Mouse (Mus musculus): ENCODE results near the gene Znhit2.
A peak's percentile ranks its signal among the peaks of the same experiment; 100 is the strongest.
"Not testable (repeated sequence)": the region's sequence is repeated elsewhere in the genome, so short reads cannot be mapped to it uniquely, and the experiment has no call there.

Znhit2 gene

GRCm38 (mm10) chr19:6061021-6061533 is at the start of gene Znhit2:
Gene Znhit2 (plus strand): TSS chr19:6061192.
- DNase-seq (ENCODE audit: low read depth in 1 of 2, low spot score in 2 of 2), result peak; percentile 82 to 87

DNA sequence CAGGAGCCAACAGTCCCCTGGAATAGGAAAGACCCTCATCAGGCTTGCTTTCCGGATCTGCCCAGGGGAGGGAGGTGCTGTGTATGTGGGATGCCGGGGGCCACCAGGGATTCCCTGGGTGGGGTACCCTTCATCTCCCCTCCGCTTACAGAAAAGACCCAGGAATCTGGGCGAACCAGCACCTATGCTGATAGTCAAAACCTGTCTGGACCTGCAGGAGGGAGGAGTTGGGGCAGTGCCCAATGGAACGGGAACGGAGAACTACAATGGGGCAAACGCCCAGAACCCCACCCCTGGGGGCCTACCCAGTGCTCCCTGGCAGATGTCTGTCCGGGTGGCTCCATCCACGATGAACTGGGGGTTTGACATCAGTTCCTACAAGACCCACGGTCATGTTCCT is 47.3 kb upstream of the Znhit2 start:
- no peak for DNase-seq (ENCODE audit: low read depth in 1 of 2, low spot score in 2 of 2)

- DNase-seq (ENCODE audit: low read depth in 1 of 2, low spot score in 2 of 2), result no peak
These were observed 45.9 kb upstream of the Znhit2 start for GRCm38 (mm10) chr19:6014991-6015510.

DNA sequence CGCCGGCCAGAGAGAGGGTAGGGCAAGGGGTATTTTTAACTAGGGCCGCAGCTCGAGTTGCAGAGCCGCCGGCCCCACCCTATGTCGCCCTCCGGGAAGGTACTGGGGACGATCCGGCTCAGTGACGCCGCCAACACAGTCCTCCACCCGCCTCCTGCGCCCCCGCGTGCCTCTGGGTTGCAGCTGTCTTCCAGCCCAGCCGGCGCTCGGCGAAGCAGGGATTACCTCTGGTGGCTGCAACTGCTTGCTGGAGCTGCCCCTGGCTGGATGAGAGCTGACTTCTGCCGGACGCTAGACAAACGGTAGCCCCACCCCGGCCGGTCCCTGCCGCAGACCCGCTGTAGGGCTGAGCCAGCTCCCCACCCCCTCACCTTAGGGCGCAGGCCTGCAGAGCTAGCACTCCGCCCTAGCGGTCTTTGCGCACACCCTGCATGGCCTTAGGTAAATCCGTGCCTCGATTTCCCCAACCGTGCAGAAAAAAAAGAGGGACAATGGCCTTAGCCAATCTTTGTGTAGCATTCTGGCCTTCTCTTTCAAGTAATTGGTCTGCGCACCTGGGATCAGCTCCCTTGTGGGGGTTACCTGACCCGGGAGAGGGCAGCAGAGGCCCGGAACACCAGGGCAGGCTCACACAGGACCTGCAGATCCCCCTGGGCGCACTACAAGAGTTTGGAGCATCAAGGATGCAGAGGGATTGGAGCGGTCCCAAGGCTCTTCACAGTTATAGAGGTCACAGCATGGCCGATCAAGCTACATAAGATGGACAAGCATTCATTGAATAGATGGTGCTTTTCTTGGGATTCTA is 45.3 kb upstream of the Znhit2 start, which contains the start of gene Capn1:
Gene Capn1, minus strand, starts transcription at position 387 of the 805 bp plus-strand sequence.
- peak; percentile 13 to 19 for DNase-seq (ENCODE audit: low read depth in 1 of 2, low spot score in 2 of 2)

DNA sequence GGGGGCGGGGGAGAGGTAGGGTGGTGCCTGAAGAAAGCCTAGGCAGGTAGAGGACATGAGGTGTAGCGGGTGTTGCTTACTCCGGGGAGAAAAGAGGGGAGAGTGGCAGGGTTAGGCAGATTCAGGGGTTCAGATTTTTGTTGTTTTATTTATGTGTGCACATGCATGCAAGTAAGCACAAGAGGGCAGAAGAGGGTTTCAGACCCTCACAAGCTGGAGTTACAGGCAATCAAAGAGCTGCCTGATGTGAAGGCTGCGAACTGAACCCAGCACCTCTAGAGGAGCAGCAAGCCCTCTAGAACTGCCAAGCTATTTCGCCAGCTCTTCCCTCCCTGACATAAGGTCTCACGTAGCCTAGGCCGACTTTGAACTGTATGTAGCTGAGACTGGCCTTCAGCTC is 44.5 kb upstream of the Znhit2 start:
- DNase-seq (ENCODE audit: low read depth in 1 of 2, low spot score in 2 of 2), result no peak

DNA sequence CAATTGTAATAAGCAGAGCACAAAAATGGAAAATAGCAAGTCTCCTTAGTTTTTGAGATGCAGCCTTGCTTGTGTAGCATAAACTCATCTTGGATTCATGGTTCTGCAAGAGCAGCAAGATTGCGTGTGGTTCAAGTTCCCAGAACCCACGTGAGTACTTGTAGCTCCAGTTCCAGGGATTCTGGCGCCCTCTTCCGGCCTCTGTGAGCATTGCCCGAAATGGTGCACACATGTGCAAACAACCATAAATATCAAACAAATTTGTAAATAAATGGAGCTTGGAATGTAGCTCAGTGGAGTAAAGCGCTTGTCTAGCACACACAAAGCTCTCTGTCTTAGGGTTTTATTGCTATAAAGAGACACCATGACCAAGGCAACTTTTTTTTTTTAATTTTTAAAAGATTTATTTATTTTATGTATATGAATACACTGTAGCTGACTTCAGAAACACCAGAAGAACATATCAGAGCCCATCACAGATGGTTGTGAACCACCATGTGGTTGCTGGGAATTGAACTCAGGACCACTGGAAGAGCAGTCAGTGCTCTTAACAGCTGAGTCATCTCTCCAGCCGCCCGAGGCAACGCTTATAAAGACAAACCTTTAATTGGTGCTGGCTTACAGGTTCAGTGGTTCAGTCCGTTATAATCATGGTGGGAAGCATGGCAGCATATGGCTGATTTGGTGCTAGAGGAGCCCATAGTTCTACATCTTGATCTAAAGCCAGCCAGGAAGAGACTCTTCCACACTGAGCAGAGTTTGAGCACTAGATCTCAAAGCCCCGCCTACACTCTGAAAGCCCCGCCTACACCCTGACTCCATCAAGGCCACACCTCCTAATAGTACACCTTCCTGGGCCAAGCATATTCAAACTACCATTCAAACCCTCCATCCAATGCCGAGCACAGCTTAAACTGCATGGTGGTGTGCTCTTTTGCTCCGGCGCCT is 42.6 kb upstream of the Znhit2 start:
- peak; percentile 73 to 85 for DNase-seq (ENCODE audit: low read depth in 1 of 2, low spot score in 2 of 2)

DNA sequence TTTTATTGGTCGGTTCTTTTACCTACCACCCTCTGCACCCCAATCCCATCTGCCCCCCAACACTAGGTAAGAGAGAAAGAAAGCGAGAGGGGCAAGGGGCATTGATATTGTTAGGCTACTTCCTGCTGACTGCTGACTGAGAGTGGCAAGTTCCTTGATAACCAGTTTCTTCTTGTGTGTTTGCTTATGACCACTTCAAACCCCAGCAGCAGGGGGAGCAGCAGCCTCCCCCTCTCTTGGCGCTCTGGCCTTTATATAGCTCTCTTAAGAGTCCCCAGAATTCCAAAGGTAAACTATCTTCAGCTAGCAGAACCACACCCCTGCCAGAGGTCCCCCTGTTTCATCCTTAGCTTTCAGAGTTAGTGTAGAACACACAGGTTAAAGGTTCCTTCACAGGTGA is 40.7 kb upstream of the Znhit2 start:
- no peak for DNase-seq (ENCODE audit: low read depth in 1 of 2, low spot score in 2 of 2)

GRCm38 (mm10) chr19:6023059-6023458 is 37.9 kb upstream of the Znhit2 start:
- no peak for DNase-seq (ENCODE audit: low read depth in 1 of 2, low spot score in 2 of 2)

- no peak for DNase-seq (ENCODE audit: low read depth in 1 of 2, low spot score in 2 of 2)
These were observed 37.1 kb upstream of the Znhit2 start for GRCm38 (mm10) chr19:6023930-6024329.

- no peak for DNase-seq (ENCODE audit: low read depth in 1 of 2, low spot score in 2 of 2)
These were observed 32.0 kb upstream of the Znhit2 start for GRCm38 (mm10) chr19:6028991-6029390.

DNA sequence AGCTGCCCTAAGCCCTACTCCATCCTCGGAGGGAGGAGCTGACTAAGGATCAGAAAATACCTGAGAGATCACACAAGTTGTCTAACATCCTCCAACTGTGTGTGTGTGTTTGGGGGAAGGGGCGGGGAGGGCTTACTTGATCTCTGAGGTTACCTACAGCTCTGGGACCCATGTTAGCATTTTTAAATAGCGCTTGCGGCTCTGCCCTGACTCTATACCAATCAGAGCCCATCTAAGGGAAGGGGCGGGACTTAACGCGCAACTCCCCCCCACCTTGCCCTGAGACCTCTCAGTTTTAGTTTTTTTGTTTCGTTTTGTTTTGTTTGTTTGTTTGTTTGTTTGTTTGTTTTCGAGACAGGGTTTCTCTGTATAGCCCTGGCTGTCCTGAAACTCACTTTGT is 31.6 kb upstream of the Znhit2 start:
- DNase-seq (ENCODE audit: low read depth in 1 of 2, low spot score in 2 of 2), result no peak

DNA sequence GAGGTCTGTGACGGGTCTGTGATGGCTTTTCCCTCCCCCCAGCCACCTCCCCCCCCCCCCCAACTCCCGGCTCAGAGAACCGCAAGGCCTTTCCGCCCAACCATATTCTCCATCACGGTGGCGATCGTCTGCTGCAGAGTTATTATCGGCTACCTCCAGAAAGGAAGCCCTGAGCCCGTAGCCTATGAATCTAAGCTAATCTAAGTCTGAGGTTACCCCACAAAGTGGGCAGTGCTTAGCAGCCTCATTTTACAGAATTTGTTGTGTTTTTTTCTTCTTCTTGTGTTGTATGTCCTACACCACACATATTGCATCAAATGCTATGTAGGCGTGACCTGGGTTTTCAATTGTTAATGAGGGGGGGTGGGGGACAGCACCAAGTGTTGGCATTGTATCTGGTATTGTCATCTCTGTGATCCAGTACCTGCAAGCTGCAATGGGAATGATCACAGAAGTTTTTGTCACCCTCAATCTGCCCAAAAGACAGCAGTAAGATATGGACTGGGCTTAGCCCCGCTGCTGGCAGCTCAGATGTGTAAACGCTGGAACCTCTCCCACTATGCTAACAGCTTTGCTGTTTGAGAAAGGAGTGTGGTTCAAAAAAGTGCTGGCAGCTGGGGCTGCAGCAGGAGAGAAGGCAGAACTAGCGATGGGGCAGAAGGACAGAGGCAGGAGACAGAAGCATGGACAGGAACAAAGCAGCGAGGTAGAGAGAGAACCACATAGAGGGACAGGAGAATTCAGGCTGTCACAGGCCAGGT is 30.3 kb upstream of the Znhit2 start:
- DNase-seq (ENCODE audit: low read depth in 1 of 2, low spot score in 2 of 2), result no peak

DNA sequence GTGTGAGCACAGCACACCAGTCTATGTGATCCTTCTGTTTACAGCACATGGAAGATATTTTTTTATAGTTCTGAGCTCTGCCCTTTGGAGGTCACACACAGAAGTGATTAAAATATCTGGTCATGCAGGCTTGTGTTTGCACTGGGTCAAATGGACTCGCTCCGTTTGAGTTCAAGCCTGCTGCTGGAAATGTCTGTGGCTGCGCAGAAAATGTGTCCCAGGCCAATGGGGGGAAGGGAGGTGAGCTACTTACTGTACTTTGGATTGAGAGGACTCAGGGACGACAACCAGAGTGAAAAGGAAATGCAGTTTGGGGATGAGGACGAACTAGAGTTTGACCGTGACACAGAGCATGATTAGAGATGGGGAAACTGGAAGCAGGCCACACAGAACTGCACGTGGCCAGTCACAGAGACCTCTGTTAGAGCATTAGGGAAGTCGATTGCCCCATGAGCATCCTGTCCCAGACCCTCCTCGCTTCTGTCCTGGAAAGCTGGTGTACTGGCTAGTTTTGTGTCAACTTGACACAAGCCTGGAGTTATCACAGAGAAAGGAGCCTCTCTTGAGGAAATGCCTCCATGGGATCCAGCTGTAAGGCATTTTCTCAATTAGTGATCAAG is 24.9 kb upstream of the Znhit2 start:
- DNase-seq (ENCODE audit: low read depth in 1 of 2, low spot score in 2 of 2), result no peak

- DNase-seq (ENCODE audit: low read depth in 1 of 2, low spot score in 2 of 2), result no peak
These were observed 23.3 kb upstream of the Znhit2 start for GRCm38 (mm10) chr19:6037695-6038094.

DNA sequence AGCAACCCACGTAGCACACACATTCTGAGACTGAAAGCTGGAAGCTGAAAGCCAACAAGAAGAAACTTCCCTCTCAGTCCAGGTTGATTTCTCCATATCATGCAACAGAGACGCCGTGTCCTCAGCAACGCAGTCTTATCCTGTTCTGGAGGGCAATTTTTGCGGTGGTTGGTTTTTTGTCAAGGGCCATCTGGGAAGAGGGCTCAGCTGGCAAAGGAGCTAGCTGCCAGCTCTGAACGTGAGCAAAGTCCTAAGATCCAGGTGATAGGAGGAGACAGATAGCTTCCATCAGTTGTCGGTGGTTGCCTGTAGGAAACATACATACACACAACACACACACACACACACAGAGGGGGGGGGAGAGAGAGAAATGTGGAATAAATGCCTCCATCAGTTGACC is 22.7 kb upstream of the Znhit2 start:
- no peak for DNase-seq (ENCODE audit: low read depth in 1 of 2, low spot score in 2 of 2)

DNA sequence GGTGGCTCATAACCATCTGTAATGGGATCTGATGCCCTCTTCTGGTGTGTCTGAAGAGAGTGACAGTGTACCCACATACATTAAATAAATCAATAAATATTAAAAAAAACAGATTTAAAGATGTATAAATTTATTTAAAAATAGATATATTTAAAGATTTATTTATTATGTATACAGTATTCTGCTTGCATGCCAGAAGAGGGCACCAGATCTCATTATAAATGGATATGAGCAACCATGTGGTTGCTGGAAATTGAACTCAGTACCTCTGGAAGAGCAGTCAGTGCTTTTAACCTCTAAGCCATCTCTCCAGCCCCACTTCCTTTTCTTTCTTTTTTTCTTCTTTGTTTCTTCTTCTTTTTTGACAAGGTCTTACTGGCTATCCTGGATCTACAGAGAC is 21.0 kb upstream of the Znhit2 start:
- no peak for DNase-seq (ENCODE audit: low read depth in 1 of 2, low spot score in 2 of 2)

DNA sequence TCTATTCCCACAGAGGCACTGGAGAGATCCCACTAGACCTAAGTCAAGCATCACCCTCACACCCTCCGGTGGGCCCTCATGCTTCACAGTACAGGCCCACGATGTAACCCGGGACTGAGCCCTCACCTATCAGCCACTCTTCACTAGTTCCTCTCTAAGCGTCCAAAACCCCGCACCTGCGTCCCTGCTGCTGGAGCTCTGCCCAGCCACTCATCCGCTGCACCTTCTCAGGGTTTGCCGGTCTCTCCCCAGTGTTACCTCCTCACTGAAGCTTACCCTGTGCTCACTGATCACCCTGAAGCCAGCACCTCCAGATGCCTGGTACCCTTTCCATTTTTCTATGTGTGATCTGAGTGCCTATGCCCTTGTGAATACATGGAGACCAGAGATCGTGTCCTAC is 18.7 kb upstream of the Znhit2 start:
- no peak for DNase-seq (ENCODE audit: low read depth in 1 of 2, low spot score in 2 of 2)

DNA sequence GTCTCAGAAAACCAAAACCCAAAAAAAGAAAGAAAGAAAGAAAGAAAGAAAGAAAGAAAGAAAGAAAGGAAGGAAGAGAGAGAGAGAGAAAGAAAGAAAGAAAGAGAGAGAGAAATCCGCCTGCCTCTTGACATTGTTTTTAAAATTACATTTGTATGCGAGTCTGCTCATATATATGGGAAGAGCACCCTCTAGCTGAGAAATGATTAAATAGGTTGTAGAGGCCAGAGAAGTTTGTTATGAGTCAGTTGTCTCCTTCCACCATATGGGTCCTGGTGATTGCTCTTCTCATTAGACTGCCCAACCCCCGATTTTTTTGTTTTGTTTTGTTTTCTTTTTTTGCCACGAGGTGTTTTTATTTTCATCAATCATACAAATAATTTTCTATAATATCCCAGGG is 16.9 kb upstream of the Znhit2 start:
- not testable (repeated sequence) for DNase-seq (ENCODE audit: low read depth in 1 of 2, low spot score in 2 of 2)

DNA sequence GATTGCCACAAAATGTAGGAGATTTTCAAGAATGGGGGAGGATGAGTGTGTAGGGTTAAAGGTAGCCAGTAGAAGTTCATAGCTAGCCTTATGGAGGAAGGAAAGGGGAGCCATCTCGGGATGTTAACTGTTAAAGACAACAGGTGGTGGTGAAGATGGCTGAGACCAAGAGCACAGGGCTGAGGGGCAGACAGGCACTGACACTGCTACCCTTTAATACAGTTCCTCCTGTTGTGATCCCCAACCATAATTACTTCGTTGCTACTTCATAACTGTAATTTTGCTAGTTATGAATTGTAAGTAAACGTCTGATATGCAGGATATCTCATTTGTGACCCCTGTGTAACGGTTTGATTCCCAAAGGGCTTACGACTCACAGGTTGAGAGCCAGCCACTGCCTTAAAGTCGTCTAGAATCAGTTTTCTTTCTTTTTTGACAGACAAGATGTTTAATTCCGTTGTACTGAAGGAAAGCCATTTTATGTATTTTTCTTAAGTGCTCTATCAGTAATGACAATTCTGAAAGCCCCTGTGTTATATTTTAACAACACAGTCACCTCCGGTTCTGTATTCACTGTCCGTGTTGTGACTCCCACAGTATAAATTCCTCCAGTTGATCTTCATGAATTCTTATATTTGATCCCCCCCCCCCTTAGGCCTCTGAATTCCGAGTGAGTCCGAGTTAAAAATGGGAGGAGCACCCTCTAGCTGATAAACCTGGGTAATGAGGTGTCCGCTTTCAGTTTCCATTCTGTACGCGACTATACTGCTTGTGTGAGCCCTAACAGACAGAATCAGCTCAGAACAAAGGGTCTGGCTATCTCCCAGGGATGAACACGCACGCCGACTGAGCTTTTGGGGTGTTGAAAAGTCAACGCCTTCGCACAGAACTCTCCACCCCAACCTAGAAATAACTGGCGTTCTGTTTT is 15.4 kb upstream of the Znhit2 start:
- no peak for DNase-seq (ENCODE audit: low read depth in 1 of 2, low spot score in 2 of 2)
